Mouse (Mus musculus): ENCODE data around the gene 4931409K22Rik. TPM values are rescaled to one million over a fixed set of nuclear protein-coding genes. Genes with fewer than 3 reads are reported as not detected.

4931409K22Rik gene
- polyA plus RNA-seq (2012; fragmentation: generic; extraction: Trizol): not detected

DNA sequence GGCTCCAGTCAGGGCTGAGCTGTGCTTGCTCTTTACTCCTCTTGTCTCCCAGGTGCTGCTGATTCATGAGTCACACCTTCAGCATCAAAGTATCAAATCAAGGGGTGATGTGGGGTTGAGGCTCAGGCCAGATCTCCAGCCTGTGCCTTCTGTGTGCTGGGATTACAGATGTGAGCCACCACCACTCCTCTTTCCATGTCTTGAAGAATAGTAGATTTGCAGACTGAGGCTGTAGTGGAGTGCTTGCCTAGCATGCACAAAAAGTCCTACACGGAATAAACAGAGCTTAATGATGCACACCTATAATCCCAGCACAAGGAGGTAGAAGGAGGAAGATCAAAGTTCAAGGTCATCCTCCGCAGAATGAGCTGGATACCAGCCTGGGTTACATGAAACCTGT, at the start of gene 4931409K22Rik:
4931409K22Rik (minus strand) TSS at position 101 of the 400 bp plus-strand sequence.
- Histone ChIP-seq H3K4me2 (ENCODE audit: low read depth) (no peak within 1 kb of the TSS), H3K27me3 (ENCODE audit: control insufficient read depth, insufficient read depth, insufficient read length) (peaks cover 35% of the 10 kb centered on the region), H3K4me3 (no peak within 1 kb of the TSS), H3K36me3 (ENCODE audit: control insufficient read depth, insufficient read depth) (no peaks in the 10 kb centered on the region), H3ac (ENCODE audit: control insufficient read depth, insufficient read length) (no peak within 1 kb of the TSS), H3K79me2 (ENCODE audit: control insufficient read depth, insufficient read depth) (no peaks in the 10 kb centered on the region)
- TF ChIP-seq POLR2A (IDR thresholded peaks at IDR 0.05; ENCODE audit: insufficient read length, low read depth): no peak
- TF ChIP-seq REST (IDR thresholded peaks at IDR 0.05; ENCODE audit: insufficient read depth, insufficient read length): no peak
- no peak for TF ChIP-seq MYOD1 (IDR thresholded peaks at IDR 0.05; ENCODE audit: control insufficient read depth in 1 of 3, insufficient read length in 2 of 3, low read depth in 2 of 3)
- TF ChIP-seq MYOG (IDR thresholded peaks at IDR 0.05; ENCODE audit: control insufficient read depth in 1 of 3, insufficient read depth in 1 of 3, insufficient read length in 2 of 3, low read depth in 2 of 3): no peak
- no peak for TF ChIP-seq USF1 (IDR thresholded peaks at IDR 0.05; ENCODE audit: low read depth)
- TF ChIP-seq MAX (IDR thresholded peaks at IDR 0.05; ENCODE audit: low read depth): no peak
- no peak for TF ChIP-seq TCF12 (IDR thresholded peaks at IDR 0.05; ENCODE audit: insufficient read depth, poor library complexity, severe bottlenecking)
- TF ChIP-seq POLR2AphosphoS2 (IDR thresholded peaks at IDR 0.05; ENCODE audit: insufficient read length, low read depth): no peak
- TF ChIP-seq TCF3 (IDR thresholded peaks at IDR 0.05; ENCODE audit: insufficient read length, low read depth): no peak
- TF ChIP-seq E2F4 (IDR thresholded peaks at IDR 0.05; ENCODE audit: insufficient read depth): no peak
- TF ChIP-seq CEBPB (IDR thresholded peaks at IDR 0.05; ENCODE audit: insufficient read depth, poor library complexity, severe bottlenecking): no peak
- TF ChIP-seq SRF (IDR thresholded peaks at IDR 0.05; ENCODE audit: control insufficient read depth, insufficient read length, low read depth): no peak

DNA sequence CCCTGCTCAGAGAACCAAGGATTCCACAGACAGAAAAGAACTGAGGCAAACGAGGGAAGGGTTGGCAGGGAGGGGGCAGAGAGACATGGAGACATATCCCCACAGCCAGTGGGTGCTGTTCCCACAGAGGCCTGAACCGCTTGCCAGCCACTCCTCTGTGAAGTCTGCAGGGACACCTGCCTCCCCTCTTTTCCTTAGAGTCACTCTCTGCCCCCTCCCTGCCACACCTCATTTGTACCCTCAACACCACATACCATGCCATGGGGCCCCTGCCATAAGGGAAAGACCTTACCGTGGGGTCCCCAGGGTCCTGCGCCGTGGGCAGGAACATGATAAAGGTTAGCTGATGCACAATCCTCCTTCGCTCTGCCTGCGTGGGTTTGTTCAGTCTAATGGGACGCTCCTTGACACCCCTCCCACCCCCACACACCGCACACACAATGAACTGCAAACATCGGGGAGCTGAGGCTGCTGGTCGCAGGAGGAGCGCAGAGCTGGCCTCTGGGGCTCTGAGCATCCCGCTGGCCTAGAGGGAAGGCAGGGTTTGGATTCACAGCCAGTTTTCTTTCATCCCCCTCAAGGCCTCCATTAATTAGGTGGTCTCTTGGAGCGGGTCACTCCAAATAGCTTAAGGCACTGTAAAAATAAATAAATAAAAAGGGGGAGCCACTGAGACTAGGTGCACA, 49.5 kb upstream of the 4931409K22Rik start:
- H3K36me3 ChIP-seq (ENCODE audit: control insufficient read depth, insufficient read depth): no peaks in the 10 kb centered on the region
- no peaks in the 10 kb centered on the region for H3K79me2 ChIP-seq (ENCODE audit: control insufficient read depth, insufficient read depth)
- peak overlapping the region; percentile 83 for H3K4me2 ChIP-seq (ENCODE audit: low read depth)
- H3ac ChIP-seq (ENCODE audit: control insufficient read depth, insufficient read length): no peak overlapping the region
- no peak for TF ChIP-seq REST (IDR thresholded peaks at IDR 0.05; ENCODE audit: insufficient read depth, insufficient read length)
- TF ChIP-seq POLR2A (IDR thresholded peaks at IDR 0.05; ENCODE audit: insufficient read length, low read depth): no peak
- TF ChIP-seq MYOD1 (IDR thresholded peaks at IDR 0.05; ENCODE audit: control insufficient read depth in 1 of 3, insufficient read length in 2 of 3, low read depth in 2 of 3): peak in 1 of 3 experiments; percentile 4
- TF ChIP-seq TCF12 (IDR thresholded peaks at IDR 0.05; ENCODE audit: insufficient read depth, poor library complexity, severe bottlenecking): no peak
- H3K27me3 ChIP-seq (ENCODE audit: control insufficient read depth, insufficient read depth, insufficient read length): no peaks in the 10 kb centered on the region
- peak overlapping the region; percentile 37 for H3K4me3 ChIP-seq

DNA sequence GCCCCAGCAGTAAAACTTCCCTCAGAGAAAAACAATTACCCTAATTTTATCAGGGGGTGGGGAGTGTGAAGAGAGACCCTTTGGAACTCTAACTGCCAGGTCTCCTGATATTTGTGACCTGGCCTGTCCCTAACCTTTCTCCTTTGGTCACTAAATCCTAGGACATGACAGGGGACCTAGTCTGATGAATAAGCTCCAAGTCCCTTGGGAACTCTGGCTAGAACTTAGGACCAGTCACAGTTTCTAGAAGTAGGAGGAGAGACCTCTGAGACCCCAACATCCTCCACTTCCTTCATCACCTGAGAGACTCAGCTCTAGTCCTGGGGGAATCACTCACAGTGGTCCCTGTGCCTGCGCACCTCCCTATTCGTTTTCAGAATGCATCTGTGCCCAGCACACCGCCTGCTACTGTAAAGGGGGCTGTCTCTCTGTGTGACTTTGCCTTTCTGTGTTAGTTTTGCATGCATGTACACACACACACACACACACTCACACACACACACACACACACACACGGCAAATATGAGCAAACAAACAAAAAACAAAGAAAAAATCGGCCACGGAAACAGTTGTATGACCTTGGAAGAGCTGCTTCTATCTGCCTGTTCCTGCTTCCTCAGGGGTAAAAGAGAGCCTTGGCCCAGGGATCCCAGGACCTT, 48.8 kb upstream of the 4931409K22Rik start:
- TF ChIP-seq MYOG (IDR thresholded peaks at IDR 0.05; ENCODE audit: control insufficient read depth in 1 of 3, insufficient read depth in 1 of 3, insufficient read length in 2 of 3, low read depth in 2 of 3) (no peak), POLR2A (IDR thresholded peaks at IDR 0.05; ENCODE audit: insufficient read length, low read depth) (no peak), MYOD1 (IDR thresholded peaks at IDR 0.05; ENCODE audit: control insufficient read depth in 1 of 3, insufficient read length in 2 of 3, low read depth in 2 of 3) (no peak), REST (IDR thresholded peaks at IDR 0.05; ENCODE audit: insufficient read depth, insufficient read length) (no peak), TCF3 (IDR thresholded peaks at IDR 0.05; ENCODE audit: insufficient read length, low read depth) (no peak), SRF (IDR thresholded peaks at IDR 0.05; ENCODE audit: control insufficient read depth, insufficient read length, low read depth) (no peak), MAX (IDR thresholded peaks at IDR 0.05; ENCODE audit: low read depth) (no peak), TCF12 (IDR thresholded peaks at IDR 0.05; ENCODE audit: insufficient read depth, poor library complexity, severe bottlenecking) (no peak), POLR2AphosphoS2 (IDR thresholded peaks at IDR 0.05; ENCODE audit: insufficient read length, low read depth) (no peak), USF1 (IDR thresholded peaks at IDR 0.05; ENCODE audit: low read depth) (no peak), CEBPB (IDR thresholded peaks at IDR 0.05; ENCODE audit: insufficient read depth, poor library complexity, severe bottlenecking) (no peak), E2F4 (IDR thresholded peaks at IDR 0.05; ENCODE audit: insufficient read depth) (no peak)
- Histone ChIP-seq H3K4me2 (ENCODE audit: low read depth) (peak overlapping the region; percentile 83), H3K79me2 (ENCODE audit: control insufficient read depth, insufficient read depth) (no peaks in the 10 kb centered on the region), H3K36me3 (ENCODE audit: control insufficient read depth, insufficient read depth) (no peaks in the 10 kb centered on the region), H3ac (ENCODE audit: control insufficient read depth, insufficient read length) (peak overlapping the region; percentile 80), H3K27me3 (ENCODE audit: control insufficient read depth, insufficient read depth, insufficient read length) (no peaks in the 10 kb centered on the region), H3K4me3 (peak overlapping the region; percentile 37)

DNA sequence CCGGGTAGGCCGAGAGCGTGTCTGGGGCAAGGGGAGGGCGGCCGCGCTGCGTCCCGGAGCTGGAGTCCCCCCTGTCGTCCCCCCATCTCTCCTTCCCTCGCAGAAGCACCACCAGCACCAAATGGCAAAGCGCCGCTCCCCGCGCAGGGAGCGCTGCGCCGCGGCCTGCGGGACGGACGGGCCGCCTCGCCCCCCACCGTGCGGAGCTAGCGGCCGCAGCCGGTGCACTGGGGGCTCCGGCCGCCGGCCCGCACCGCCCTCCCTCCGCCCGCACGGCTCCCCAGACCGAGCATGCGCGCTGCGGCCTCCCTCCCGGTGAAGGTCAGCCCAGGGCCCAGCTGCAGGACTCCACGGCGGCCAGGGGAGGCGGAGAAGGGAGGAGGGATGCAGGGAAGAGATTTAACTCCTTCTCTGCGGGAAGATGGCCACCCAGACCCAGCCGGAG, 48.1 kb upstream of the 4931409K22Rik start:
- Histone ChIP-seq H3K27me3 (ENCODE audit: control insufficient read depth, insufficient read depth, insufficient read length) (no peaks in the 10 kb centered on the region), H3K4me3 (peak overlapping the region; percentile 37), H3ac (ENCODE audit: control insufficient read depth, insufficient read length) (peak overlapping the region; percentile 80), H3K4me2 (ENCODE audit: low read depth) (peak overlapping the region; percentile 83), H3K79me2 (ENCODE audit: control insufficient read depth, insufficient read depth) (peaks cover 1% of the 10 kb centered on the region), H3K36me3 (ENCODE audit: control insufficient read depth, insufficient read depth) (no peaks in the 10 kb centered on the region)
- TF ChIP-seq POLR2AphosphoS2 (IDR thresholded peaks at IDR 0.05; ENCODE audit: insufficient read length, low read depth): peak; percentile 57
- no peak for TF ChIP-seq USF1 (IDR thresholded peaks at IDR 0.05; ENCODE audit: low read depth)
- TF ChIP-seq MYOG (IDR thresholded peaks at IDR 0.05; ENCODE audit: control insufficient read depth in 1 of 3, insufficient read depth in 1 of 3, insufficient read length in 2 of 3, low read depth in 2 of 3): peak in 1 of 3 experiments; percentile 21
- TF ChIP-seq TCF12 (IDR thresholded peaks at IDR 0.05; ENCODE audit: insufficient read depth, poor library complexity, severe bottlenecking): no peak
- no peak for TF ChIP-seq REST (IDR thresholded peaks at IDR 0.05; ENCODE audit: insufficient read depth, insufficient read length)
- TF ChIP-seq POLR2A (IDR thresholded peaks at IDR 0.05; ENCODE audit: insufficient read length, low read depth): peak; percentile 67
- peak in 1 of 3 experiments; percentile 39 for TF ChIP-seq MYOD1 (IDR thresholded peaks at IDR 0.05; ENCODE audit: control insufficient read depth in 1 of 3, insufficient read length in 2 of 3, low read depth in 2 of 3)
- no peak for TF ChIP-seq CEBPB (IDR thresholded peaks at IDR 0.05; ENCODE audit: insufficient read depth, poor library complexity, severe bottlenecking)
- no peak for TF ChIP-seq SRF (IDR thresholded peaks at IDR 0.05; ENCODE audit: control insufficient read depth, insufficient read length, low read depth)
